Mouse (Mus musculus) cortical plate, adult 2 months (tissue): ENCODE measurements around the gene Krt15.

Experiments used
- CTCF ChIP-seq: fragments of 200-500 bp; IDR thresholded peaks from 2 replicates; pipeline ENCODE4 v1.5.1; 2011; ENCODE audit warnings: mild to moderate bottlenecking, control low read depth, low read length; ENCODE audit not compliant: insufficient read depth; ENCODE audit errors: extremely low read depth
- POLR2A ChIP-seq: fragments of 200-500 bp; IDR thresholded peaks from 2 replicates; pipeline ENCODE4 v1.6.1; 2011; ENCODE audit warnings: mild to moderate bottlenecking, low read length, control low read depth; ENCODE audit not compliant: insufficient read depth; ENCODE audit errors: extremely low read depth

DNA sequence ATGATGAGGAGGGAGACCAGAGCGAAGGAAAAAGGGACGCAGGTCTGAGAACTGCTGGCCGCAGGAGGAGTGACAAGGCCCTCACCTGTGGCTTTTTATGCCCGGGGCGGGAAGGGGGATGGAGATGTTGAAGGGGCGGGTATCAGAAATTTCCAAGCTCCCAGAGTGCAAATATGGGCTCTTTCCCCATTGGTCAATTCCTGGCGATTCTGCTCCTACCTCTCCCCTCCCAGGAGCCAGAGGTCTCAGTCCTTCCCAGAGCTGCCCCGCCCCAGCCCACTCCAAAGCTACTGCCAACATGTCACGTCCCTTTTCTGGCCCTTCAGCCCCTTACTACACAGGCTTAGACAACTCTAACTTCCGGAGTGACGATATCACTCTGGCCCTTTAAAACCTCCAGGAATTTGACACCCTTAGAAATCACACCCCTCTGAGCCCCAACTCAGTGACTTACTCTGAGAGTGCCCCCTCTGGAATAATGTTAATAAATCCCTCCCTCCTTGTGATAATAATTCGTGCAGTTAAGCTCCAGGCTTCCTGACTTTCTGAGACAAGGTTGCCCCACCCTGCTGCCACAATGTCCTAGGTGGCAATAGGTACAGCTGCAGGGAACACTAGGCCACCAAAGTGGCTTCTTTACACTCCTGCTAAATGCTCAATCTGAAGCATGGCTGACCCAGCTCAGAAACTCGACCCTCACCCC, 10.3 kb upstream of the Krt15 start:
- no peak for TF ChIP-seq CTCF
- no peak for TF ChIP-seq POLR2A
